Mouse (Mus musculus): ENCODE results near the gene Clk3. TPM values are rescaled to one million over a fixed set of nuclear protein-coding genes. Genes with fewer than 3 reads are reported as not detected.

Gene Clk3
- polyA plus RNA-seq (2016; fragmentation: Nextera tagmentation; extraction: Ambion mirVana): 93.6 and 94.8 TPM in 2 replicates

DNA sequence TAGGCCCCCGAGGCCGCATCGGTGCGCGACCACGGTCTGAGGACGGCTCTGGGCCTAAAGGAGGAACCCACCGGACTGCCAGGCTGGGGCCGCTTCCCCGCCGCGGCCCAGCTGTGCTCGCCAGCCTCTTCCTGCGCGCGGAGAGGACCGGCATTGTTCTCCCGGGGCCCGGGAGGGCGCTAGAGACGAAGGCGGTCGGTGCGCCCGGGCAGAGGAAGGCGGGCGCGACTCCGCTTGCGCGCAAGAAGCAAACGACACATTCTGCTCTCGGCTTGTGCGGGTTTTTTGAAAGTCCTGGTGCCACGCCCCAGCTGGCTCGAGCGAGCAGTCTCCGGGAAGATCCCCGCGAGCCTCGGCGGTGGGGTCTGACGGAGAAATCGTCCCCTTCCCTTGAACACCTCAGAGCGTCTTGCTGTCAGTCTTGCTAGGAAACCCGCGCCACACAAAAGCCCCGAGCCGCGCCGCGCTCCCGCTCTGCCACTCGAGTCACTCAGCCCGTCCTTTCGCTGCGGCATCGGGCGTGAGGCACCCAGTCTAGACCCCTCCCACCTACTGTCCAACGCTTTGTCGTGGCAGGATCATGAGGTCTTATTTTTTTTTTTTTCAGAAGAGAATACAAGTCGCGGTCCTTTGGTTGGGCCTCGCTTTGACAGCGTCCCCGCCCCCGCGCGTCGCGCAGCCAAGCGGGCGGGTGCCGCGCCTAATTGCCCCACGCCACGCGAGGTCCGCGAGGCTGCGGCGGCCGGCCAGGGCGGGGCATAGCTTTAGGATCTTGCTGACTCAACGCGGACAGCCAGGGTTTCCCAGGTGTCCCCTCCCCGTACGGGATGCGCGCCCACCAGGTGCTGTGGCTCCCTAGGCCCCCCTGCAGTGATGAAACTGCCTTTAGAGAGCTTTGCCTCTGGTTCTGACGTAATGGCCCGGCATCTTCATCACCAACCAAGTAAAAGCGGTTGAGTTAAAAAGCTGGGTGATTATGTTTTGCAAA is at the start of gene Clk3:
Gene Clk3 (minus strand): TSS at position 497 of the 988 bp plus-strand sequence.
- under 1% methylated on average over 93 of the region's 93 CpGs for WGBS
- H3K9me3 ChIP-seq: no peaks in the 10 kb centered on the region
- DNase-seq (ENCODE audit: low spot score): peak; percentile 74
- 0 out of 2 replicates have a peak, but pooled peaks cover 6% of the 10 kb centered on the region for H3K27me3 ChIP-seq (replicated peaks; ENCODE audit: low read depth, poor library complexity, severe bottlenecking)
- peak within 1 kb of the TSS; percentile 96 for H3K4me3 ChIP-seq
- H3K36me3 ChIP-seq (replicated peaks): peaks cover 14% of the 10 kb centered on the region
- peak within 1 kb of the TSS; percentile 96 for H3K27ac ChIP-seq (replicated peaks)
- peaks cover 43% of the 10 kb centered on the region for H3K4me1 ChIP-seq

DNA sequence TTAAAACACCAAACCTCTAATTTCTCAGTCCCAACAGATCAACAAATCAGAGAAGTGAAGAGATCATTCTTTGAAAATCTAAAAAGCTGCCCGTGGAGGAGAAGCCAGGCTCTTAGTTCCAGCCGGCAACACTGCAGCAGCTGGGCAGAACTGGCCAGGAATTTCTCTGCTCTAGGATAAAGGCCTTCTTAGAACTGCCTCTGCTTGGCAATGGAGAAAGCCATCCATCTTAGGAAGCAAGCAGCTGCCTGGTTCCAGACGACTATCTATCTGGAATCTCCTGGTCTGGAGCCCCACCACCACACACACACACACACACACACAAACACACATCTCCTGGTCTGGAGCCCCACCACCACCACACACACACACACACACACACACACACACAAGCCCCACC is 49.2 kb upstream of the Clk3 start:
- H3K27me3 ChIP-seq (replicated peaks; ENCODE audit: low read depth, poor library complexity, severe bottlenecking): no peaks in the 10 kb centered on the region
- no peak overlapping the region for H3K4me3 ChIP-seq
- peaks cover 8% of the 10 kb centered on the region for H3K36me3 ChIP-seq (replicated peaks)
- WGBS: 33% methylated on average over 3 of the region's 3 CpGs
- H3K9me3 ChIP-seq: no peaks in the 10 kb centered on the region
- H3K27ac ChIP-seq (replicated peaks): peak overlapping the region; percentile 63
- no peak for DNase-seq (ENCODE audit: low spot score)
- peaks cover 93% of the 10 kb centered on the region for H3K4me1 ChIP-seq

DNA sequence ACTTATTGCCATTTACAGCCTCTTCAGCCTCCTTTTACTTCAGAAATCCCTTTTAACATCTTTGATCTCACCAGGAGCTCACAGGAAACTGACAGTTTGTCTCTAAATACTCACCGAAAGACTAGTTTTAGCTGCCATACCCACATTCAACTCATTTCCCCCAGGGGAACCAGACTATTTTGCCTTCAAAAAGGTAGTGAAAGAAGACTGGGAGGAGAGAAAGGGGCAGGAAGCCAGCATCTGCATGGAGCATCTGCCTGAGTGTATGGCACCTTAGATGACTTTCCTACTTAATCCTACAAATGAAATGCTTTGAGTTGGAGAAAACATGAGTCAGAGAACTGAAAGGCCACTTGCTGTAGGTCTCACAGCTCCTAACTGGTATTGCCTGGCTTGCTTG is 48.4 kb upstream of the Clk3 start:
- no peaks in the 10 kb centered on the region for H3K27me3 ChIP-seq (replicated peaks; ENCODE audit: low read depth, poor library complexity, severe bottlenecking)
- peaks cover 17% of the 10 kb centered on the region for H3K36me3 ChIP-seq (replicated peaks)
- no peak for DNase-seq (ENCODE audit: low spot score)
- H3K27ac ChIP-seq (replicated peaks): peak overlapping the region; percentile 44
- 22% methylated on average over 1 of the region's 1 CpGs for WGBS
- peaks cover 94% of the 10 kb centered on the region for H3K4me1 ChIP-seq
- H3K4me3 ChIP-seq: no peak overlapping the region
- no peaks in the 10 kb centered on the region for H3K9me3 ChIP-seq

DNA sequence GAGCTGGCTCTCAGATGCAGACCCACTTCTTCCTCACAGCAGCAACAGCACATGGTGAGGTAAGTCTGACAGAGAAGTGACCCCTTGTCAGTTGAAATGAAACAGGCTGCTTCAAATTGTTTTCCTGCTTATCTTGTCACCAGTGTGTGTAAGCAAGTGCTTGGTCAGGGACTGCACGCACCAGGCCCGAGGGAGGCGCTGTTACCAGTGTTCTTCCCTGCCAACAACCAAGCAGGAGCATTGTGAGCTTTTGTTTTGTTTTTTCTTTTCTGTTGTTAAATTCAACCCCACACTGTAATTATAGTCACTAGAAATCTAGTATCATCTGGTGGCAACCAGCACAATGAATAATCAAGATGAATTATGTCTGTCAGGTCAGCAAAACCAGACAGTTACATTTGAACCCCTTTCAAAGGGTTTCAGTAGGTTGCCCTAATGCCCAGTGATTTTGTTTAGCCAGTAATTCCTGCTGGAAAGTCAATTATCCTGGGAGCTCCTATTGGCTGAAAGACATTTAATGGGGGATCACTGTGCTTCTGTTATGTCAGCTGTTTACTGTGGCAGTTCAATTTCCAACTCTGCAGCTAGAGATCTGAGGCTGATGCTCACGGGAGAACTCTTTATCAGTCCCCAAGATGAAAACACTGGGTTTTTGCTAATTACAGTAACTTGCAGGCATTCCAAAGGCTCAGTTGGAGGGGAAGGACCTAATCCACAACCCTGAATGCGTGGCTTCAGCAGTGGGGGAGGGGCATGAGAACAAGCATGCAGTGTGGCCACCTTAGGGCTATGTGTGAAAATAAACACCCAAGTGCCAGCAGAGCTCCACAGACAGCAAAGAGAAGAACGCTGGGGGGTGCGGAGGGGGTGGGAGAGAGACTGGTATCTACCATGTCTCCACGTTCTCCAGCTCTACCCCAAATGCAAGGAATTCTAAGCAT is 46.4 kb upstream of the Clk3 start:
- H3K36me3 ChIP-seq (replicated peaks): peaks cover 35% of the 10 kb centered on the region
- H3K27me3 ChIP-seq (replicated peaks; ENCODE audit: low read depth, poor library complexity, severe bottlenecking): no peaks in the 10 kb centered on the region
- H3K4me1 ChIP-seq: peaks cover 94% of the 10 kb centered on the region
- H3K4me3 ChIP-seq: 0 out of 2 replicates have a peak overlapping the region, but pooled peaks have one; percentile 21
- no peaks in the 10 kb centered on the region for H3K9me3 ChIP-seq
- WGBS: 30% methylated on average over 8 of the region's 8 CpGs
- peak; percentile 43 for DNase-seq (ENCODE audit: low spot score)
- peak overlapping the region; percentile 71 for H3K27ac ChIP-seq (replicated peaks)

DNA sequence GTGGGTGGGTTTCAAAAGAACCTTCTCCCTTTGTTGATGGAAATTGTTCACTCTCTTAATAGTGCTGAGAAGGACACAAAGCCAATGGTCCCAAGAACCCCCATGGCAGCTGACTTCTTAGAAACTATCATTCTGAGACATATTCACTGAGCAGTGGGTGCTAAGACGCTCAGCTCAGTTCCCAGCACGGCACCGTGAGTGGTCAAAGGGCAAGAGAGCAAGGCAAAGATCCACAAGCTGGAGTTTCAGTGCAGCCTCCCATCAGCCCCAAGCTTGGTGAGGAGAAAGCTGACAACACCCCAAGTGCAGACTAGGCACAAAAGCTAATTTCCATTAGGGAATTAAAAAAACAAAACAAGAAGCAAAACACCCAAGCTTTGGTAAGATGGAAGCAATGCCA is 45.0 kb upstream of the Clk3 start:
- no peak overlapping the region for H3K27ac ChIP-seq (replicated peaks)
- peaks cover 94% of the 10 kb centered on the region for H3K4me1 ChIP-seq
- H3K36me3 ChIP-seq (replicated peaks): peaks cover 41% of the 10 kb centered on the region
- H3K9me3 ChIP-seq: no peaks in the 10 kb centered on the region
- 77% methylated on average over 3 of the region's 3 CpGs for WGBS
- no peak for DNase-seq (ENCODE audit: low spot score)
- no peaks in the 10 kb centered on the region for H3K27me3 ChIP-seq (replicated peaks; ENCODE audit: low read depth, poor library complexity, severe bottlenecking)
- no peak overlapping the region for H3K4me3 ChIP-seq

DNA sequence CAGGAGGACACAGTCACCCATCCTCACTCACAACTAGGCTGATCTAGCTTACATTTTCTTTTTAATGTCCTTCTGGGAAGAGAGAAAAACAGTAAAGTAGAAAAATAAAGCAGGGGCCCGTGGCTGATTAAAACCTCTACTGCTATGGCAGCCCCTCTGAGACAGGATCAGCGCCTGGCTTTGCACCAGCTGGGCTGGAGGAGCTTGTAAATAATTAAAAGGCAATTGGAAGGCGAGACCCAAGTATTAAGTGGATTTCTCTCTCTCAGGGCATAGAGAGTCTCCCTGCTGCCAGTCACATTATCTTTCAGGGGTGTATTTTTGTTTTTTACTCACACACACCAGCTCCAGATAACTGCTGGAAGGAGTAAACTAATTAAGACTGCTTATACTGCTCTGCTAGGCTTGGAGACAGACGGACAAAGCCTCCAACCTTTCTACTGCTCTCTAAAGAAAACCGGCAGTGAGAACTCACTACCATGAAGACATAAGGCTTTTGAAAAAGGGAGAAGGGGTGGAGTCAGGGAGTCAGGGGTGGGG is 43.2 kb upstream of the Clk3 start:
- DNase-seq (ENCODE audit: low spot score): no peak
- H3K36me3 ChIP-seq (replicated peaks): peaks cover 41% of the 10 kb centered on the region
- no peaks in the 10 kb centered on the region for H3K27me3 ChIP-seq (replicated peaks; ENCODE audit: low read depth, poor library complexity, severe bottlenecking)
- no peak overlapping the region for H3K4me3 ChIP-seq
- peak overlapping the region; percentile 48 for H3K27ac ChIP-seq (replicated peaks)
- H3K4me1 ChIP-seq: peaks cover 93% of the 10 kb centered on the region
- WGBS: 56% methylated on average over 5 of the region's 5 CpGs
- H3K9me3 ChIP-seq: no peaks in the 10 kb centered on the region

DNA sequence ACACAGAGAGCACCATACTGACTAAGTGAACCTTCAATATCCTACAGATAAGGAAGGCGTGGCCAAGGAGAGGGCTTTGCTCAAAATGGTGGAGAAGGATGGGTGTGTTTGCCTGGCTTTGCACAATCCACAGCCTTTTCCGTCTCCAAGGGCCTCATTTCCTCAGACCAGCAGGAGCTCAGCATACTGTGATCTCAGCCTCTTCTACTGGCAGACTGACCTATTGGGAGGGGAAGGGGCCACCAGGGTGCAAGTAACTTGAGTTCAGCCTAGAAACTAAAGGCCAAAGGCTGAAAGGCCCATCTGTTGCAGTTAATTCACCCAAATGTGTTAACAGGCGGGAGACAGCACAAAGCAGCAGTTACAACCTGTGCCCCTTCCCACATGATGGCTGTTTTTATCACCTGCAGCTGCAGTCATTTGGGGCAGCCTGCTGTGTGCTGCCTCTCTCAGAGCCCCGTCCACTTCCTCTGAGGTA is 41.6 kb upstream of the Clk3 start:
- H3K4me3 ChIP-seq: no peak overlapping the region
- DNase-seq (ENCODE audit: low spot score): peak; percentile 24
- H3K36me3 ChIP-seq (replicated peaks): peaks cover 47% of the 10 kb centered on the region
- H3K27ac ChIP-seq (replicated peaks): 0 out of 2 replicates have a peak overlapping the region, but pooled peaks have one; percentile 1
- WGBS: 71% methylated on average over 4 of the region's 4 CpGs
- H3K4me1 ChIP-seq: peaks cover 93% of the 10 kb centered on the region
- no peaks in the 10 kb centered on the region for H3K9me3 ChIP-seq
- no peaks in the 10 kb centered on the region for H3K27me3 ChIP-seq (replicated peaks; ENCODE audit: low read depth, poor library complexity, severe bottlenecking)

DNA sequence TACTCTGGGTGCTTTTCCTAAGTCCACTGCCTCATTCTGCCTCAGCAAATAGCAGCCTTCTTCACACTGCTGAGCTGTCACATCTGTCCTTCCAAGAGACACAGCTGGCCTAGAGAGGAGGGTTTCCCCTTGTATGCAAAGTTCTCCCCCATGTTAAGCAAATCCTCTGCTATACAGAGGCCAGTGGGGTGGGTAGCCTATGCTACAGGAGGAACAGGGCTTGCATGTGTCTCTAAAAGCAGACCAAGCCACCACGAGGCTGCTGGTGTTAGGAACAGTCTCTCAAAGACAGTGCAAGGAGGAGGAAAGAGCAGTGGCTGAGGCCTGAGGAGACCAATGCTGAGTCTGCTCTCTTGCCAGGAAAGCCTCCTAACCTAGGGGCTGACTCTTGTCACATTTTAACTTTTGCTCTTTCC is 40.4 kb upstream of the Clk3 start:
- H3K27ac ChIP-seq (replicated peaks): 0 out of 2 replicates have a peak overlapping the region, but pooled peaks have one; percentile 54
- H3K4me3 ChIP-seq: no peak overlapping the region
- no peaks in the 10 kb centered on the region for H3K9me3 ChIP-seq
- H3K4me1 ChIP-seq: peaks cover 91% of the 10 kb centered on the region
- DNase-seq (ENCODE audit: low spot score): no peak
- 54% methylated on average over 1 of the region's 1 CpGs for WGBS
- H3K27me3 ChIP-seq (replicated peaks; ENCODE audit: low read depth, poor library complexity, severe bottlenecking): no peaks in the 10 kb centered on the region
- peaks cover 59% of the 10 kb centered on the region for H3K36me3 ChIP-seq (replicated peaks)

DNA sequence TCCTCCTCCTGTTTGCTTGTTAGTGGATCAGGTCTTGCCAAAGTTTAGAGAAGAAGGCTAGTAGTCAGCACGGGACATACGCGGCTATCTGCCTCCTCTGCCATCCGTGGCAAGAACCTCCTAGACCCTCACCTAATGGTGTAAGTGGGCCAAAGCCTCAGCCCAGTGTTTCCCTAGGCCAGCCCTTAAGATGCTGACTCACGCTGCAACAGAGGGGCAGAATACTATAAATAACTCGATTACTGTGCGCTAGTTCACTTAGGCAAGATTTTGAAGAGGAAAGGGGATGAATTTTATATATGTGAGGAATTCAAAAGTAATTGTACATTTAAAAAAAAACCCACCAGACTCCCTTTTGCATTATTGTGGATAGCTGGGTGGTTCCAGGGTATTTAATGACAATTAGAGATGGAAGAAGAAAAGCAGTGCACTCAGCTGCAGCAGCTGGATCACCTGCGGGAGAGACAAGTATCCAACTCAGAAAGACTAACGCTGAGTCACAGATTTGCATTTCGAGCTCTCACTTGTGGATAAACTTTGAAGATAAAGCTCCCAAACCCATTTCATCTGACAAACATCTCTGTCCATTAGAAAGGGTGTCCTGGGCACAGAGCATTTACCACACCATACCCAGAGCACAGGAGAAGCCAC is 39.6 kb upstream of the Clk3 start:
- Histone ChIP-seq H3K4me3 (no peak overlapping the region), H3K27ac (replicated peaks) (no peak overlapping the region; the same call in 1 of the 2 replicates), H3K27me3 (replicated peaks; ENCODE audit: low read depth, poor library complexity, severe bottlenecking) (no peaks in the 10 kb centered on the region), H3K36me3 (replicated peaks) (peaks cover 63% of the 10 kb centered on the region), H3K4me1 (peaks cover 91% of the 10 kb centered on the region), H3K9me3 (no peaks in the 10 kb centered on the region)
- 81% methylated on average over 10 of the region's 10 CpGs for WGBS
- DNase-seq (ENCODE audit: low spot score): no peak

DNA sequence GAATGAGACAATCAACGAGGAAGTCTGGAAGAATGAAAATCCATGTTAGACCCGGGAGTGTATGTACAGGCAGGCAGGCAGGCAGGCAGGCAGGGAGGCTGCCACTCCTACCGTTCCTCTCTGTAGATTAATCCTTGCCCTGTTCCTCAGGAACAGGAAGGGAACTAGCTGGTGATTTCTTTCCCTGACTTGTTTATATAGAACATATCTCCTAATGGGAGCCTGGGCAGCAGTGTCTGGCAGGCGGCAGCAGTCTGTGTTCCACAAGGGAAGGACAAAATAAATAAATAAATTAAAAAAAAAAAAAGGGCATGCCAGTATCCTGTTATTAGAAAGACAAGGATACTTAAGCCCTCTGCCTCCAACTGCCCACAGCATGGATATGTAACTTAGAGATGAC is 38.2 kb upstream of the Clk3 start:
- H3K9me3 ChIP-seq: no peaks in the 10 kb centered on the region
- H3K4me3 ChIP-seq: peak overlapping the region; percentile 14; the same call in 1 of the 2 replicates
- peak overlapping the region; percentile 74 for H3K27ac ChIP-seq (replicated peaks)
- H3K27me3 ChIP-seq (replicated peaks; ENCODE audit: low read depth, poor library complexity, severe bottlenecking): no peaks in the 10 kb centered on the region
- peaks cover 96% of the 10 kb centered on the region for H3K4me1 ChIP-seq
- no peak for DNase-seq (ENCODE audit: low spot score)
- 21% methylated on average over 4 of the region's 4 CpGs for WGBS
- peaks cover 56% of the 10 kb centered on the region for H3K36me3 ChIP-seq (replicated peaks)

DNA sequence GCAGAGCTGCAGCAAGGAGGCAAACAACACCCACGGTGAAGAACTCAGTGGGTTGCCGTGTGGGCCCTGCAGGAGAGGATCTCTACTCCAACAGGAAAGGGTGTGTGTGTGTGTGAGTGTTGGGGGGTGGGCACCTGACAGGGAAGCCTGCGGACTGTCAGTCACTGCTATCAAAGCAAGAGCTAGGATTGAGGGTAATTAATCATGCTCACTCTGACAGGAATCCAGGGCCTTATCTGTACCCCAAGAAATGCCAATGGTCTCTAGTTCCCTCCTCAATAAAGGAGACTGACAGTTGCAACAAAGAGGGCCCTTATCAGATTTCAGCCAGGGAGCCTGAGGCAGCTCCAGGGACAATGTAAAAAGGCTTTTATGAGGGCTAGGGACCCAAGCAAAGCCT is 37.4 kb upstream of the Clk3 start:
- Histone ChIP-seq H3K27me3 (replicated peaks; ENCODE audit: low read depth, poor library complexity, severe bottlenecking) (no peaks in the 10 kb centered on the region), H3K4me1 (peaks cover 96% of the 10 kb centered on the region), H3K27ac (replicated peaks) (peak overlapping the region; percentile 74), H3K4me3 (peak overlapping the region; percentile 13; the same call in 1 of the 2 replicates), H3K36me3 (replicated peaks) (peaks cover 51% of the 10 kb centered on the region), H3K9me3 (no peaks in the 10 kb centered on the region)
- WGBS: 11% methylated on average over 3 of the region's 3 CpGs
- no peak for DNase-seq (ENCODE audit: low spot score)

Data from embryonic facial prominence, embryonic 10.5 days (tissue).